Mouse (Mus musculus) midbrain, embryonic 11.5 days (tissue): Measurements from ENCODE around the gene Fam89a. TPM values are rescaled to one million over a fixed set of nuclear protein-coding genes. Genes with fewer than 3 reads are reported as not detected.

Experiments used
- ATAC-seq: fragments of 200-750 bp; cut with Nextera tagmentation; 2 replicates; pipeline ENCODE4 v1.8.0; 2017; ENCODE audit warnings: moderate TSS enrichment, moderate library complexity; ENCODE audit not compliant: low FRiP score
- DNase-seq: peaks from one replicate; pipeline ENCODE4 v3.0.0; 2015; ENCODE audit warnings: low spot score; ENCODE audit errors: missing footprints
- H3K27ac ChIP-seq: fragments of 300-500 bp; sonication (generic); 2 replicates; pipeline ENCODE4 v1.5.1; 2014; ENCODE audit warnings: low read depth, low read length
- H3K27me3 ChIP-seq: fragments of 300-500 bp; sonication (generic); 2 replicates; pipeline ENCODE4 v1.6.1; 2014; ENCODE audit warnings: mild to moderate bottlenecking, low read length, moderate library complexity, mixed read lengths; ENCODE audit not compliant: control insufficient read depth, insufficient read depth
- H3K36me3 ChIP-seq: fragments of 300-500 bp; sonication (generic); 2 replicates; pipeline ENCODE4 v1.6.1; 2014; ENCODE audit warnings: mild to moderate bottlenecking, low read length, moderate library complexity, mixed read lengths; ENCODE audit not compliant: control insufficient read depth, insufficient read depth
- H3K4me1 ChIP-seq: fragments of 300-500 bp; sonication (generic); 2 replicates; pipeline ENCODE4 v1.6.1; 2014; ENCODE audit warnings: low read length; ENCODE audit not compliant: control insufficient read depth, insufficient read depth
- H3K4me2 ChIP-seq: fragments of 300-500 bp; sonication (generic); 2 replicates; pipeline ENCODE4 v1.6.1; 2014; ENCODE audit warnings: mild to moderate bottlenecking, moderate library complexity
- H3K4me3 ChIP-seq: fragments of 300-500 bp; sonication (generic); 2 replicates; pipeline ENCODE4 v1.5.1; 2014; ENCODE audit warnings: low read depth, low read length
- H3K9ac ChIP-seq: fragments of 300-500 bp; sonication (generic); 2 replicates; pipeline ENCODE4 v1.6.1; 2014; ENCODE audit warnings: low read length
- H3K9me3 ChIP-seq: fragments of 300-500 bp; sonication (generic); 2 replicates; pipeline ENCODE4 v1.6.1; 2016; ENCODE audit warnings: low read length; ENCODE audit not compliant: control insufficient read depth
- WGBS: fragments of 180-500 bp; shearing (Covaris S2); extraction: QIAGEN DNeasy Blood & Tissue Kit; methylation state at CpG from one replicate; pipeline ENCODE4 v1.1.7; 2014; 5-methylcytosine and 5-hydroxymethylcytosine counted together
- polyA plus RNA-seq: library from polyadenylated mRNA; unstranded; fragments of >200 nt; fragmentation: Nextera tagmentation; extraction: Ambion mirVana; gene quantifications from 2 replicates; pipeline ENCODE4 v1.2.1, GENCODE M21; 2014

Gene Fam89a
- polyA plus RNA-seq, 1 experiment from 2014 or later: 2.2 TPM

DNA sequence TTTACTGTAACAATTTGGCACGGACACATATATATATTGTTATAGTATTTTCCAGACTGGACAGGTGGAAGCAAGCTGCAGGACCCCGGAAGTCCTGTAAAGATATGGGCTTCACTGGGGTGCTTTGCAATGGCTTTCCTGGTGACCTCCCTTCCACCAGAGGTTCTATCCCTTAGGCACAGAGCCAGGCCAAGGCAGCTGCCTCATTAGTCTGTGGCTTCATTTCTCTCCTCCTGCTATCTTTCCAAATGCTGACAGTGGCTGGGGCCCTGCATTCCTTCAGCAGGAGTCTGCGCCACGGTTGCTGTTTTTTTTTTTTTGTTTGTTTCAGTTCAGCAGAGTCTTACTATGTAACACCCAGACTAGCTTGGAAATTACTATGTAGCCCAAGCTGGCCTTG lies 40.1 kb upstream of the Fam89a start:
- DNase-seq (no peak), ATAC-seq (no peak)
- Histone ChIP-seq H3K27ac (no peak overlapping the region; the same call in 1 of the 2 replicates), H3K36me3 (no peaks in the 10 kb centered on the region), H3K4me1 (peaks cover 21% of the 10 kb centered on the region), H3K4me3 (peak overlapping the region; percentile 58), H3K4me2 (peak overlapping the region; percentile 94), H3K9me3 (no peaks in the 10 kb centered on the region), H3K27me3 (peaks cover 49% of the 10 kb centered on the region), H3K9ac (no peak overlapping the region; the same call in 1 of the 2 replicates)
- WGBS: 48% methylated on average over 4 of the region's 4 CpGs

DNA sequence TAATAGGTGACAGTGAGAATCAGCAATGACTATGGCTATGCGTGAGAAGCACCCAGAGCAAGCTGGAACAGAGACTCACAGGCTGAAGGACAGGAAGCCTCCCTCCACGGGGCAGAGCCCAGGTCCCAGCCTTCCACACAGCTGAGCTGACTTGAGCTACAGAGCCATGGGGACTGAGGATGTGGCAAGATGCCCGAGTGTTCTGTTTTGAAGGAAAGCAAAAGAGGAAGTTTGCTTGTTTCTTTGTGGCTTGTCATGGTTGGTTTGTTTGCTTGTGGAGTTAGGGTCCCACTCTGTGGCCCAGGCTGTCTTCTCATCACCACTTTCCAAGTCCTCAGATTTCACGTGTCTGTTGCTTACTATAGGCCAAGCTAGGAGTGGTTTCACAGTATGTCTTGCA lies 39.0 kb upstream of the Fam89a start:
- no peak overlapping the region for H3K27ac ChIP-seq
- H3K9me3 ChIP-seq: no peaks in the 10 kb centered on the region
- H3K4me1 ChIP-seq: peaks cover 21% of the 10 kb centered on the region
- ATAC-seq (no peak), DNase-seq (no peak)
- 81% methylated on average over 4 of the region's 4 CpGs for WGBS
- H3K4me2 ChIP-seq: no peak overlapping the region
- H3K4me3 ChIP-seq: no peak overlapping the region
- H3K36me3 ChIP-seq: no peaks in the 10 kb centered on the region
- H3K9ac ChIP-seq: no peak overlapping the region
- H3K27me3 ChIP-seq: peaks cover 43% of the 10 kb centered on the region

DNA sequence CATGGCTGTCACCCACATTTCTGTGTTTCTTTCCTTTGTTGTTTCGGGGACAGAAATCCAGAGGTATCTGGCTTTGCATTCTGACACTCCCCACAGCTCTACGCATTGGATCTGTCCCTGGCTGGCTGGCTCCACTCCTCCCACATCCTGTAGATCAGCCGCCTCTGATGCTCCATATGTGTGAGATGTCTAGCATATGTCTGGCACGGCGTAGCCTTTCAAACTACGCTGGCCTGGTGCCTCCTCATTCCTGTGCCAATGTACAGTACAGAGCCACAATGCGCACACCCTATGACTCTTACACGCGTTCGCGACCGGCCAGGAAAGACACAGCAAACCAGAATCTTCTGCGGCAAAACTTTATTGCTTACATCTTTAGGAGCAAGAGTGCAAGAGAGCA lies 33.0 kb upstream of the Fam89a start:
- ATAC-seq (no peak), DNase-seq (no peak)
- no peaks in the 10 kb centered on the region for H3K9me3 ChIP-seq
- H3K36me3 ChIP-seq: no peaks in the 10 kb centered on the region
- WGBS: 94% methylated on average over 13 of the region's 13 CpGs
- no peaks in the 10 kb centered on the region for H3K27me3 ChIP-seq
- no peak overlapping the region for H3K27ac ChIP-seq
- no peak overlapping the region for H3K4me2 ChIP-seq
- H3K4me1 ChIP-seq: no peaks in the 10 kb centered on the region
- H3K4me3 ChIP-seq: no peak overlapping the region
- no peak overlapping the region for H3K9ac ChIP-seq

DNA sequence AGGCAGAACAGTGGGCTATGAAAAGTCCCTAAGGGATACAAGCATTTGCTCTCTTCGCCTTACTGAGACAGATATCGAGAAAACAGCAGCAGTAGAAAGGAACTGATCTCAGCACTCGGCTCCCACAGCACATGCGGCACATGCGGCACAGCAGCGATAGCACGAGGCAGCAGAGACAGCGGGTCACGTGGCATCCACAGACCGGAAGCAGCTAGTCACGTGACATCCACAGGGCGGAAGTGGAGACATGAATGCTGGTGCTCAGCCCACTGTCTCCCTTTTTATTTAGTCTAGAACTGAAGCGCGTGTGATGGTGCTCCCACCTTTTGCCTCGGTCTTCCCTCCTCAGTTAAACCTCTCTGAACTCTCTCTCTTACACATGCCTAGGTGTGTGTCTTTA lies 31.6 kb upstream of the Fam89a start:
- H3K9me3 ChIP-seq: no peaks in the 10 kb centered on the region
- 90% methylated on average over 15 of the region's 15 CpGs for WGBS
- ATAC-seq: no peak

DNA sequence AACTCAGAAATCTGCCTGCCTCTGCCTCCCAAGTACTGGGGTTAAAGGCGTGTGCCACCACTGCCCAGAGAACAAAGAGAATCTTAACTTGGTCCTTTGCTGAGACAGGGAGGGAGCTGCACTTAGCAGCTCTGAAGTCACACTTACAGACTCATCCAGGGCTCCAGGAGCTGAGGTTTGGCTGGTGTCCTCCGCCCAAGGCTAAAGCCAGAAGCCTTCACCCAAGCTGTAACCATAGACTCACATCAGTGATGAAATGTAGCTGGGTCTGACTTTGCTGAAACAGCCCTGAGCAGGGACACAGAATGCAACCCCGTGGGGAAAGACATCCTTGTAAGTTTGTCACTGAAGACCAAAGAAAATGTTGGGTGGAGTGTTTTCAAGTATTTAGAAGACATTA lies 30.8 kb upstream of the Fam89a start:
- no peak overlapping the region for H3K27ac ChIP-seq
- no peaks in the 10 kb centered on the region for H3K9me3 ChIP-seq
- H3K4me3 ChIP-seq: no peak overlapping the region
- no peaks in the 10 kb centered on the region for H3K4me1 ChIP-seq
- DNase-seq (no peak), ATAC-seq (no peak)
- H3K9ac ChIP-seq: no peak overlapping the region
- no peak overlapping the region for H3K4me2 ChIP-seq
- 77% methylated on average over 3 of the region's 3 CpGs for WGBS
- H3K27me3 ChIP-seq: no peaks in the 10 kb centered on the region
- no peaks in the 10 kb centered on the region for H3K36me3 ChIP-seq

More for the DNA sequence above, 31.6 kb upstream of the Fam89a start:
- Histone ChIP-seq H3K36me3 (no peaks in the 10 kb centered on the region), H3K4me3 (no peak overlapping the region), H3K27me3 (no peaks in the 10 kb centered on the region), H3K9ac (no peak overlapping the region), H3K4me1 (no peaks in the 10 kb centered on the region), H3K27ac (no peak overlapping the region), H3K4me2 (no peak overlapping the region)
- no peak for DNase-seq

DNA sequence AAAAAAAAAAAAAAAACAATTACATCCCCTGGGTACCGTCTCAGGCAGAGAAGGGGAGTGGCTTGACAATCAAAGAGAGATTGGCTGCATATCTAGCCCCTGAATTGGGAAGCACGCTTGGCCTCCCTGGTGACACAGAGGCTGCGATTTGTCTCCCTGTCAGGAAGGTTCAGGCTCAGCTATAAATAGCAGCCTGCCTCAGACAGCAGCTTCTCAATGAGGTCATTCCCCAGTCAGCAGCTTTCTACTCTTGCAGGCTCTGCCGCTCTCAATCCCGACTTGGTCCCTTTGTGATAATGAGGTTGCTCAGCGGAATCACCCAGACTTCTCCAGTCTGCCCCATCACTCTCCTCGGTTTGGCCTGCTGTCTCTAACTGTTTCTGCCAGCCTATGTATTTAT lies 28.6 kb upstream of the Fam89a start:
- DNase-seq (peak; percentile 86), ATAC-seq (0 out of 2 replicates have a peak, but pooled peaks have one; percentile 52)
- Histone ChIP-seq H3K4me2 (no peak overlapping the region), H3K27ac (no peak overlapping the region; the same call in 1 of the 2 replicates), H3K9me3 (no peaks in the 10 kb centered on the region), H3K4me3 (no peak overlapping the region), H3K36me3 (no peaks in the 10 kb centered on the region), H3K9ac (no peak overlapping the region), H3K4me1 (no peaks in the 10 kb centered on the region), H3K27me3 (no peaks in the 10 kb centered on the region)
- WGBS: 38% methylated on average over 7 of the region's 7 CpGs

DNA sequence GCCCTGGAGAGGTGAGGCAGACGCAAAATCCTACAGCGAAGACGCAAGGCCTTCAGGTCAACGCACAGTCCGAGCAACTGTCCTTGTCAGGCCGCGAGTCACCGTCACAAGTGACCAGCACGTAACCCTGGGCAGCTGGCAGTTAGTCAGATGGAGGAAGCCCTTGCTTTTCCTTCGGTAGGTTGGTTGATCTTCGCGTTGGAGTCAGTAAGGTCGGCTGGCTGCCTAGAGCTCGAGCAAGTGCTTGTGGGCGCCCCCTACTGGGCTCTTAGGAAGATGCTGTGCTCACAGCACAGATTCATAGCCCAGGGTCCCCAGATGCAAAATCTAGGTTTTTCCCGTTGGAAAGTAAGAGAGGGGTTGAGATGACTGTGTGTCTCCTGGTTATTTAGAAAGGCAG lies 24.1 kb upstream of the Fam89a start:
- H3K9ac ChIP-seq: no peak overlapping the region
- H3K4me1 ChIP-seq: no peaks in the 10 kb centered on the region
- H3K4me2 ChIP-seq: peak overlapping the region; percentile 8; the same call in 1 of the 2 replicates
- no peaks in the 10 kb centered on the region for H3K27me3 ChIP-seq
- H3K9me3 ChIP-seq: no peaks in the 10 kb centered on the region
- no peaks in the 10 kb centered on the region for H3K36me3 ChIP-seq
- H3K4me3 ChIP-seq: no peak overlapping the region
- ATAC-seq (peak; percentile 48; the same call in 1 of the 2 replicates), DNase-seq (peak; percentile 97)
- H3K27ac ChIP-seq: no peak overlapping the region
- WGBS: 11% methylated on average over 16 of the region's 16 CpGs

DNA sequence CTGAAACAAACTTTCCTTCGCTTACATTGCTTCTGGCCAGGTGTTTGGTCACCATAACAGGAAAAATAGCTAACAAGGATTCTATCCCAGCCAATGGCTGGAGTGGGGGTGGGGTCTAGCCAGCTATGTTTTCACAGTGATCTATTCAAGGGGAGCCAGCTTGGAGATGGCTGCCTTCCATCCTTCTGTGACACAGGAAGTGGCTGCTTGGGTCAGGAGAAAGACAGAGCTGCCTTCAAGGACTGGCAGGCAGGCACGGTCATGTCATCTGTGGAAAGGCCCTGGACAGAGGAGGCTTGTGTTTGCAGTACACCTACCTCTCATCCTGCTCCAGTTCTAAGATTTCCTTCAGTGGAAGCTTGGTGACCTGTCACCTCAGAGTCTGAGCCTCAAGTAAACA lies 20.8 kb upstream of the Fam89a start:
- H3K4me2 ChIP-seq: no peak overlapping the region
- ATAC-seq (no peak), DNase-seq (no peak)
- no peaks in the 10 kb centered on the region for H3K36me3 ChIP-seq
- H3K4me1 ChIP-seq: no peaks in the 10 kb centered on the region
- no peaks in the 10 kb centered on the region for H3K27me3 ChIP-seq
- H3K4me3 ChIP-seq: no peak overlapping the region
- 79% methylated on average over 2 of the region's 2 CpGs for WGBS
- H3K27ac ChIP-seq: no peak overlapping the region
- H3K9me3 ChIP-seq: no peaks in the 10 kb centered on the region
- no peak overlapping the region for H3K9ac ChIP-seq

DNA sequence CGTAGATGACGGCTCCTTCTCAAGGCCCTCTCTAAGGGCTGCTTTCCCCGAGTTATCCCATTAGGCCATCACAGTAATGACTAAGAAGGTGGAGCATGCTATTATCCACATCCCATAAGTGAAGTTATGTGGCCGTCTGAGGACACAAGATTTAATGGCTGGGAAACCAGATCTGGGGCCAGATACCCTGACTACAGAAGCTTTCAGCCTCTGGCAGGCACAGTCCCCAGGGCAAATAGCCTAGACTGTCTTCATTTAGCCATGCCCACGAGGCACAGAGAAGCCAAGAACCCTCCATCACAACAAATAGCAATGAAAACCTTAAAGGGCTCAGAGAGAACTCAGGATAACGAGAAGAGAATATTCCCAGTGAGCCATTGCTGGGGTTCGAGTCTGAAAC lies 11.4 kb upstream of the Fam89a start:
- 80% methylated on average over 7 of the region's 7 CpGs for WGBS
- no peak for ATAC-seq
- no peaks in the 10 kb centered on the region for H3K4me1 ChIP-seq
- no peak for DNase-seq
- no peaks in the 10 kb centered on the region for H3K36me3 ChIP-seq
- no peak overlapping the region for H3K4me2 ChIP-seq
- H3K4me3 ChIP-seq: no peak overlapping the region
- H3K9ac ChIP-seq: no peak overlapping the region
- no peaks in the 10 kb centered on the region for H3K9me3 ChIP-seq
- H3K27ac ChIP-seq: no peak overlapping the region
- no peaks in the 10 kb centered on the region for H3K27me3 ChIP-seq

DNA sequence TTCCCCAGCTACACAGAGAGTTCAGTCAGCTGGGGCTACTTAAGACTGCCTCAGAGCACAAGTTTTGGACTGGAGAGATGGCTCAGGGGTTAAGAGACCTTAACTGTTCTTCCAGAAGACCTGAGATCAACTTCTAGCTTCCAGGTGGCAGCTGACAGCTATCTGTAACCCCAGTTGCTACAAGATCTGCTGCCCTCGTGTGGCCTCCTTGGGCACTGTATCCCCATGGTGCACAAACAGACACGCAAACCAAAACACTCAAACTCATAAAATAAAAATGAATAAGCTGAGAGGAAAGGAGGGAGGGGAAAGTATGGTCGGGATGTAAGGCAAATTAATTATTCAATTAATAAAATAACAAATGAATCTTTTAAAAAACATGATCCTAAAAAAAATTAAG lies 6.9 kb upstream of the Fam89a start:
- Histone ChIP-seq H3K9me3 (no peaks in the 10 kb centered on the region), H3K4me2 (no peak overlapping the region), H3K27me3 (peaks cover under 1% of the 10 kb centered on the region; the same call in 1 of the 2 replicates), H3K4me1 (no peaks in the 10 kb centered on the region), H3K4me3 (no peak overlapping the region), H3K27ac (no peak overlapping the region), H3K9ac (no peak overlapping the region), H3K36me3 (no peaks in the 10 kb centered on the region)
- DNase-seq (no peak), ATAC-seq (no peak)
- 47% methylated on average over 3 of the region's 3 CpGs for WGBS
